Mouse (Mus musculus) CH12.LX (cell line): ENCODE data around the gene Gm20388. TPM values are rescaled to one million over a fixed set of nuclear protein-coding genes. Genes with fewer than 3 reads are reported as not detected.

ENCODE experiments used
- DNase-seq: peaks from one replicate; pipeline ENCODE4 v3.0.0-alpha.2; 2013; ENCODE audit errors: extremely low read depth
- H3K27ac ChIP-seq: 2 replicates; pipeline ENCODE4 v1.5.1; 2012; ENCODE audit warnings: low read depth, mild to moderate bottlenecking, control low read depth, moderate library complexity; ENCODE audit not compliant: insufficient read depth
- H3K27me3 ChIP-seq: replicated peaks from 2 replicates; pipeline ENCODE3; 2012; ENCODE audit warnings: inconsistent platforms
- H3K36me3 ChIP-seq, 2 experiments: replicated peaks in 1 of 2; 2 replicates each; pipeline versions ENCODE3 to v1.6.1; 2012; ENCODE audit warnings: inconsistent platforms in 1 of 2, low read length in 1 of 2, mild to moderate bottlenecking in 1 of 2, mixed read lengths in 1 of 2, moderate library complexity in 1 of 2; ENCODE audit not compliant: control insufficient read depth in 1 of 2, insufficient read depth in 1 of 2
- H3K4me1 ChIP-seq, 2 experiments: 2 replicates each; pipeline ENCODE4 v1.6.1; 2012; ENCODE audit warnings: inconsistent platforms in 1 of 2, moderate library complexity in 1 of 2; ENCODE audit not compliant: insufficient read depth in 2 of 2, control insufficient read depth in 1 of 2
- H3K4me2 ChIP-seq: 2 replicates; pipeline ENCODE4 v1.6.1; 2012; ENCODE audit warnings: low read depth, mild to moderate bottlenecking, control low read depth; ENCODE audit not compliant: poor library complexity, insufficient read depth, severe bottlenecking
- H3K4me3 ChIP-seq, 3 experiments: fragments of 150-350 bp in 1 of 3; sonication (generic) in 1 of 3; replicated peaks in 1 of 3; 2 replicates each; pipeline versions ENCODE3 to v1.5.1; 2011 to 2012; ENCODE audit warnings: low read depth in 2 of 3, low read length in 2 of 3, mild to moderate bottlenecking in 2 of 3, moderate library complexity in 2 of 3, control low read depth in 1 of 3, improper control_type of control experiment in 1 of 3, inconsistent platforms in 1 of 3, mixed read lengths in 1 of 3; ENCODE audit not compliant: poor library complexity in 1 of 3
- H3K79me2 ChIP-seq: replicated peaks from 2 replicates; pipeline ENCODE4 v1.6.1; 2012; ENCODE audit warnings: mild to moderate bottlenecking, moderate library complexity; ENCODE audit not compliant: control insufficient read depth, poor library complexity, insufficient read depth, severe bottlenecking; ENCODE audit errors: extremely low read depth
- H3K9ac ChIP-seq: 2 replicates; pipeline ENCODE4 v1.6.1; 2012; ENCODE audit warnings: low read depth, mild to moderate bottlenecking, control low read depth, moderate library complexity; ENCODE audit not compliant: insufficient read depth
- H3K9me3 ChIP-seq: replicated peaks from 2 replicates; pipeline ENCODE3; 2012; ENCODE audit warnings: low read length, inconsistent platforms, mixed read lengths
- CTCF ChIP-seq, 2 experiments: IDR thresholded peaks in 1 of 2; conservative IDR thresholded peaks in 1 of 2; 2 replicates each; pipeline ENCODE4 v1.5.1; 2011 to 2012; ENCODE audit warnings: low read depth in 2 of 2, low read length in 2 of 2, improper control_type of control experiment in 1 of 2, inconsistent platforms in 1 of 2, mild to moderate bottlenecking in 1 of 2, moderate library complexity in 1 of 2
- E2F4 ChIP-seq: IDR thresholded peaks from 2 replicates; pipeline ENCODE4 v1.6.1; 2011; ENCODE audit warnings: low read depth, low read length, improper control_type of control experiment; ENCODE audit not compliant: insufficient replicate concordance
- EP300 ChIP-seq: IDR thresholded peaks from 2 replicates; pipeline ENCODE4 v1.6.1; 2011; ENCODE audit warnings: low read length, improper control_type of control experiment
- ETS1 ChIP-seq: conservative IDR thresholded peaks from 2 replicates; pipeline ENCODE4 v1.6.1; 2012; ENCODE audit warnings: low read depth, mild to moderate bottlenecking, inconsistent platforms, low read length, improper control_type of control experiment, moderate library complexity
- GABPA ChIP-seq: IDR thresholded peaks from 2 replicates; pipeline ENCODE4 v1.6.1; 2012; ENCODE audit warnings: low read depth, low read length, improper control_type of control experiment, inconsistent platforms; ENCODE audit not compliant: insufficient replicate concordance
- KAT2A ChIP-seq: IDR thresholded peaks from 2 replicates; pipeline ENCODE4 v1.6.1; 2012; ENCODE audit warnings: low read length, improper control_type of control experiment, inconsistent platforms; ENCODE audit not compliant: insufficient replicate concordance
- MAFK ChIP-seq: IDR thresholded peaks from 2 replicates; pipeline ENCODE4 v1.6.1; 2011; ENCODE audit warnings: low read length, improper control_type of control experiment; ENCODE audit not compliant: insufficient replicate concordance
- MAZ ChIP-seq: IDR thresholded peaks from 2 replicates; pipeline ENCODE4 v1.6.1; 2012; ENCODE audit warnings: low read depth, mild to moderate bottlenecking, inconsistent platforms, low read length, improper control_type of control experiment, moderate library complexity
- MYC ChIP-seq: IDR thresholded peaks from 2 replicates; pipeline ENCODE4 v1.6.1; 2011; ENCODE audit warnings: low read depth, mild to moderate bottlenecking, improper control_type of control experiment, low read length
- POLR2A ChIP-seq: IDR thresholded peaks from 2 replicates; pipeline ENCODE4 v1.6.1; 2011; ENCODE audit warnings: low read depth, mild to moderate bottlenecking, improper control_type of control experiment, low read length
- SIN3A ChIP-seq: IDR thresholded peaks from 2 replicates; pipeline ENCODE4 v1.6.1; 2012; ENCODE audit warnings: low read length, improper control_type of control experiment, inconsistent platforms
- TCF12 ChIP-seq: IDR thresholded peaks from 2 replicates; pipeline ENCODE4 v1.6.1; 2014; ENCODE audit warnings: low read depth, mild to moderate bottlenecking, inconsistent platforms, low read length, improper control_type of control experiment
- ZKSCAN1 ChIP-seq: IDR thresholded peaks from 2 replicates; pipeline ENCODE4 v1.6.1; 2012; ENCODE audit warnings: low read depth, inconsistent platforms, low read length, improper control_type of control experiment, borderline replicate concordance
- ZNF384 ChIP-seq: IDR thresholded peaks from 2 replicates; pipeline ENCODE4 v1.6.1; 2012; ENCODE audit warnings: low read depth, low read length, improper control_type of control experiment, inconsistent platforms
- dilution Hi-C: fragments of 300-500 bp; cut with MboI; formaldehyde crosslinking; loops from 2 replicates; pipeline ENCODE4 v1.14.3; 2020; ENCODE audit warnings: low sequenced_read_pairs; ENCODE audit not compliant: extremely low pct_unique_long_range_greater_than_20kb, extremely low pct_ligation_motif_present
- in situ Hi-C: fragments of 300-500 bp; cut with MboI; formaldehyde crosslinking; loops from 3 replicates; pipeline ENCODE4 v1.14.3; 2019; ENCODE audit warnings: low sequenced_read_pairs, low pct_ligation_motif_present, low pct_unique_long_range_greater_than_20kb, mixed read lengths
- polyA plus RNA-seq: library from polyadenylated mRNA; unstranded; fragments of >175 nt; gene quantifications from 2 replicates; pipeline ENCODE4 v1.2.1, GENCODE M21; 2012; ENCODE audit warnings: low read depth; ENCODE audit not compliant: insufficient read length
- total RNA-seq, 2 experiments: library from RNA; depleted of rRNA; stranded (reverse); fragments of 300-350 nt in 1 of 2; fragments of >200 nt in 1 of 2; gene quantifications; 2 replicates each; pipeline ENCODE4 v1.2.3; 2012 to 2014

Gene Gm20388
- total and polyA plus RNA-seq, 3 experiments: 14.8 to 26.3 (median 22.2) TPM

DNA sequence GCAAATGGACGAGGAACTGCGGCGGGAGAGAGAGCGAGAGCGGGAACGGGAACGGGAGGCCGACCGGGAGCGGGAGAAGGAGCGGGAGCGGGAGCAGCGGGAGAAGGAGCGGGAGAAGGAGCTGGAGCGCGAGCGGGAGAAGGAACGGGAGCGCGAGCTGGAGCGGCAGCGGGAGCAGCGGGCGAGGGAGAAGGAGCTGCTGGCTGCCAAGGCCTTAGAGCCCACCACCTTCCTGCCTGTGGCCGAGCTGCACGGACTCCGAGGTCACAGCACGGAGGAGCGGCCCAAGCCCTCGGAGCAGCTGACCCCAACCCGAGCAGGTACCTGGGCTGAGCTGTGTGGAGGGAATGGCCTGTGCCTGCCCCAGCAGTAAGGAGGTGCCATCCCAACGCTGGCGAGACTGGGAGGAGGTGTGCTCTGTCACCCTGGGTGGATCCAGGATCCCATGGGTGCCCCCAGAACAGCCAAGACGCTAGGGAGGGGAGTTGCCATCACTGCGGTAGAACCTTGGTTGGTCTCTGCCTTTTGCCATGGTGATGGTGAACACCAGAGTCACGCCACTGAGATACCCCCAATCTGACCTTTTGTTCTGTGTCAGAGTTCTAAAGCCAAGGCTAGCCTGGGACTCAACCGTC is 657.6 kb downstream of the Gm20388 start:
- Histone ChIP-seq H3K9ac (no peak overlapping the region), H3K4me3 (no peak overlapping the region), H3K79me2 (no peaks in the 10 kb centered on the region; the same call in 1 of the 2 replicates), H3K27ac (no peak overlapping the region), H3K9me3 (peaks cover 4% of the 10 kb centered on the region), H3K36me3 (peaks cover 90 to 98% of the 10 kb centered on the region in 2 experiments), H3K4me2 (no peak overlapping the region), H3K27me3 (no peaks in the 10 kb centered on the region), H3K4me1 (peaks cover 0 to 35% of the 10 kb centered on the region in 2 experiments; a peak in 2 of 4 replicates)
- TF ChIP-seq TCF12 (no peak), SIN3A (no peak), CTCF (conservative IDR thresholded peaks at IDR 0.05 in 1 of 2, IDR thresholded peaks at IDR 0.05 in 1 of 2; ENCODE audit: low read depth in 2 of 2, low read length in 2 of 2) (no peak), KAT2A (no peak), POLR2A (no peak), MYC (no peak), EP300 (no peak), ZNF384 (no peak)
- no peak for DNase-seq
- in situ Hi-C loops: no loop called here
- dilution Hi-C loops: no loop called here

DNA sequence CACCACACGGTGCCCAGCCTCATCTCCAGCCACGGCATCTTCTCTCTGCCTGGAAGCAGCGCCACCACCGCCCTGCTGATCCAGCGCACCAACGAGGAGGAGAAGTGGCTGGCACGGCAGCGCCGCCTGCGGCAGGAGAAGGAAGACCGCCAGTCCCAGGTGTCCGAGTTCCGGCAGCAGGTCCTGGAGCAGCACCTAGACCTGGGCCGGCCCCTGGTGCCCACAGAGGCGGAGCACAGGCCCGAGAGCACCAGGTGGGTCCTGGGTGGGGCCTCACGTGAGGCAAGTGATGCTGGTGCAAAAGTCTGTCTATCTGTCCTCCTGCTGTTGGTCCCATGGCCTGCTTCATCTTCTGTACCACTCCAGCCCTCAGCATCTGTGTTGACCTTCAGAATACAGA is 658.5 kb downstream of the Gm20388 start:
- DNase-seq: no peak
- Histone ChIP-seq H3K4me1 (peaks cover 0 to 27% of the 10 kb centered on the region in 2 experiments; a peak in 2 of 4 replicates), H3K9me3 (peaks cover 4% of the 10 kb centered on the region), H3K79me2 (no peaks in the 10 kb centered on the region; the same call in 1 of the 2 replicates), H3K36me3 (peaks cover 95 to 98% of the 10 kb centered on the region in 2 experiments), H3K4me2 (no peak overlapping the region), H3K9ac (no peak overlapping the region), H3K4me3 (no peak overlapping the region), H3K27ac (no peak overlapping the region), H3K27me3 (no peaks in the 10 kb centered on the region)
- in situ Hi-C loops: no loop called here
- no peak for TF ChIP-seq ETS1
- TF ChIP-seq MAFK: no peak
- TF ChIP-seq KAT2A: no peak
- TF ChIP-seq MAZ: no peak
- TF ChIP-seq ZKSCAN1: no peak
- TF ChIP-seq E2F4: no peak
- no peak for TF ChIP-seq GABPA
- dilution Hi-C loops: no loop called here
